Mouse (Mus musculus) embryonic facial prominence, embryonic 14.5 days (tissue): ENCODE measurements around the gene Dffa. TPM values are rescaled to one million over a fixed set of nuclear protein-coding genes. Genes with fewer than 3 reads are reported as not detected.

Experiments
- ATAC-seq: fragments of 200-750 bp; cut with Nextera tagmentation; 2 replicates; pipeline ENCODE4 v1.8.0; 2017; ENCODE audit warnings: low read depth, moderate number of reproducible peaks, moderate TSS enrichment
- DNase-seq: peaks from one replicate; pipeline ENCODE4 v3.0.0-alpha.2; 2015; ENCODE audit warnings: low spot score
- H3K27ac ChIP-seq: fragments of 300-500 bp; sonication (generic); replicated peaks from 2 replicates; pipeline ENCODE4 v1.5.1; 2014; ENCODE audit warnings: low read depth, mild to moderate bottlenecking, low read length, moderate library complexity
- H3K27me3 ChIP-seq: fragments of 300-500 bp; sonication (generic); replicated peaks from 2 replicates; pipeline ENCODE4 v1.6.1; 2014; ENCODE audit warnings: low read length; ENCODE audit not compliant: control insufficient read depth, insufficient read depth
- H3K36me3 ChIP-seq: fragments of 300-500 bp; sonication (generic); 2 replicates; pipeline ENCODE4 v1.6.1; 2014; ENCODE audit warnings: low read length, mixed read lengths; ENCODE audit not compliant: control insufficient read depth, insufficient read depth
- H3K4me1 ChIP-seq: fragments of 300-500 bp; sonication (generic); 2 replicates; pipeline ENCODE4 v1.6.1; 2014; ENCODE audit warnings: antibody characterized with exemption, low read length; ENCODE audit not compliant: control insufficient read depth, insufficient read depth
- H3K4me2 ChIP-seq: fragments of 300-500 bp; sonication (generic); 2 replicates; pipeline ENCODE4 v1.6.1; 2014; ENCODE audit warnings: low read depth, mild to moderate bottlenecking, low read length, moderate library complexity, mixed read lengths
- H3K4me3 ChIP-seq: fragments of 300-500 bp; sonication (generic); 2 replicates; pipeline ENCODE4 v1.5.1; 2014; ENCODE audit warnings: low read depth, mild to moderate bottlenecking, low read length
- H3K9ac ChIP-seq: fragments of 300-500 bp; sonication (generic); 2 replicates; pipeline ENCODE4 v1.6.1; 2014; ENCODE audit warnings: low read depth, mild to moderate bottlenecking, low read length, moderate library complexity, mixed read lengths
- H3K9me3 ChIP-seq: fragments of 300-500 bp; sonication (generic); 2 replicates; pipeline ENCODE4 v1.6.1; 2016; ENCODE audit warnings: low read length; ENCODE audit not compliant: control insufficient read depth
- WGBS: fragments of 180-500 bp; shearing (Covaris S2); extraction: QIAGEN DNeasy Blood & Tissue Kit; methylation state at CpG from one replicate; pipeline ENCODE4 v1.1.7; 2014; 5-methylcytosine and 5-hydroxymethylcytosine counted together
- polyA plus RNA-seq: library from polyadenylated mRNA; unstranded; fragments of >200 nt; fragmentation: Nextera tagmentation; extraction: Ambion mirVana; gene quantifications from 2 replicates; pipeline ENCODE4 v1.2.1, GENCODE M21; 2014

The Dffa gene
- polyA plus RNA-seq = 22.9 and 24.3 TPM in 2 replicates

DNA sequence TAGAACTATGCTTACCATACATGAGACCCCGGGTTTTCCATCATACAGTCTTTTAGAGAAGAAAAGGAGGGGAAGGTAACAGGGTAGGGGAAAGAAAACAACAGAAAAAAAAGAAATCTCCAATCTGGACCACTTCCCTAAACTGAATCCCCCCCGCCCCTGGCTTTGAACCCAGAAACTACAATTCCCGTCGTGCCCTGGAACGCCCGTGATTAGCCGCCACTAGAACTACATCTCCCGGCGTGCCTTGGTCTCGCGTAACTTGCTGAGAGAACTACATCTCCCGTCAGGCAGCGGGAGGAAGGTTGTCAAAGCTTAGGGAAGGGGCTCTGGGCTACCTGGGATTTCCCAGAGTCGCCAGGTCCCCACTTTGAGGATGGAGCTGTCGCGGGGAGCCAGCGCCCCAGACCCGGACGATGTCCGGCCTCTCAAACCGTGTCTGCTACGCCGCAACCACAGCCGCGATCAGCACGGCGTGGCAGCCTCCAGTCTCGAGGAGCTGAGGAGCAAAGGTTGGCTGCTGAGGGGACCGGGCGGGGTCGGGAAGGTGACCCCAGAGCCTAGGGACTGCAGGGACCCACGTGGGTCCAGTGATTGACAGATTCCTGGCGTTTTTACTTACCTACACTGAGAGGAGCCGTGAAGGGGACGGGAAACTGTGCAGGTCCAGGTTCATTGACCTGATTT, at the start of gene Dffa:
Gene Dffa, plus strand, starts transcription at position 272 of the 687 bp plus-strand sequence.
- H3K4me3 ChIP-seq = peak within 1 kb of the TSS; percentile 87
- peaks cover 6% of the 10 kb centered on the region for H3K4me1 ChIP-seq
- H3K27me3 ChIP-seq = no peaks in the 10 kb centered on the region
- peak; percentile 87 for ATAC-seq
- WGBS = 1% methylated on average over 29 of the region's 35 CpGs
- H3K4me2 ChIP-seq = peak within 1 kb of the TSS; percentile 93
- peaks cover 14% of the 10 kb centered on the region; the same call in 1 of the 2 replicates for H3K36me3 ChIP-seq
- DNase-seq = peak; percentile 97
- peak within 1 kb of the TSS; percentile 87 for H3K9ac ChIP-seq
- no peaks in the 10 kb centered on the region for H3K9me3 ChIP-seq
- no peak within 1 kb of the TSS for H3K27ac ChIP-seq

DNA sequence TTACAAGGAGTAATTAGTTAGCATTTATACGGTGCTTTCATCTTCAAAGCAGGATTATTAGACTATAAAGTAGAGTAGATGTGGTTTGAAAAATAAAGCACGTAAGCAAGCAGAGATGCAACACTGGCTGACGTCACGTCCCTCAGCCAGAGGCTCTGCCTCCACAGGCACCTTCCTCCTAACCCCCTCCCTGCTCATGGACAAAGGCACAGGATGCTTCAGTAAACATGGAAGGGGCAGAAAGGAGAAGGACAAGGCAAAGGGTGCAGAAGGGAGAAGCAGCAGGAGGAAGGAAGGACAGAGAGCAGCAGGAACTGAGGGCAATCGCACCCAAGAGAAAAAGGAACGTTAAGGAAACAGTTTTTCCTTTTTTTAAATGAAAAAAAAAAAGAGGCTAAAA, 48.1 kb upstream of the Dffa start:
- Histone ChIP-seq H3K9ac (no peak overlapping the region), H3K4me1 (peaks cover 20% of the 10 kb centered on the region), H3K9me3 (no peaks in the 10 kb centered on the region), H3K27me3 (no peaks in the 10 kb centered on the region), H3K36me3 (no peaks in the 10 kb centered on the region), H3K27ac (no peak overlapping the region), H3K4me3 (no peak overlapping the region), H3K4me2 (no peak overlapping the region)
- 63% methylated on average over 6 of the region's 6 CpGs for WGBS
- ATAC-seq (no peak), DNase-seq (no peak)

DNA sequence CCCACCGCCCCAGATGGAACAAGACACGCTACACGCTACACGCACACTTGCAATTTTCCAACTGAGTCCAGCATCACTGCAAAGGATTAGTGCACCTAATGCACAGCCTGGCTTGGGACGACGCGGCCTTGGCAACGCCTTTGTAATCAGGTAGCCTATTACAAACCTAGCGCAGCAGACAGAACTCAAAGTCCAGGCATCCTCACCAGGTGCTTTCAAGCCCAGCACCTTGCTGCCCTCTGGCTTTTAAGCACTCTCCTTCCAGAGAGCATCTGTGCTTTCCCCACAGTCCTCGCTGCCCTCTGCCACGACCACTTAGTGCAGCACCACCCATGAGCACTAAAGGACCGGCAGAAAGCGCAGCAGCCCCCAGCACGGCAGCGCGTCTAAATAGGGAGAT, 47.0 kb upstream of the Dffa start:
- no peaks in the 10 kb centered on the region for H3K36me3 ChIP-seq
- ATAC-seq = no peak
- H3K9ac ChIP-seq = no peak overlapping the region
- no peak overlapping the region for H3K4me2 ChIP-seq
- DNase-seq = no peak
- H3K4me1 ChIP-seq = peaks cover 27% of the 10 kb centered on the region
- 67% methylated on average over 16 of the region's 16 CpGs for WGBS
- no peak overlapping the region for H3K27ac ChIP-seq
- H3K27me3 ChIP-seq = no peaks in the 10 kb centered on the region
- H3K9me3 ChIP-seq = no peaks in the 10 kb centered on the region
- no peak overlapping the region for H3K4me3 ChIP-seq

DNA sequence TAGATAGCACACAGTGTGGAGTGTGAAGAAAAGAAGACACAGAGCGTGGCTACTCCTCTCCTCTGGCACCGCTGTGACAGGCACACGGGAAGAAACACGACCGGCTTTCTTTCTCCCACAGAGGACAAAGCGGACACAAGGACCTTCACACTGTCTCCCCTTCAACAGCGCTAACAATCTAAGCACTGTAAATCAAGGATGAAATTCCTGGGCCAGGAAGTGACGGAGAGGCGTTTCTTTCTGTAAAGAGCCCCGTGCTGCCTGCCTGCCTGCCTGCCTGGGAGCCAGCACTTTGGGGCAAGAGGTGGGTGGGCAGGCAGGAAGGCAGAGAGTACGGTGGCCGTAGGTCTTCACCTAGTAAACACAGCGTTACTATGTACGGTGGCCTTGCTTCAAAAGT, 46.5 kb upstream of the Dffa start:
- H3K4me3 ChIP-seq = no peak overlapping the region
- no peaks in the 10 kb centered on the region for H3K27me3 ChIP-seq
- no peak overlapping the region for H3K4me2 ChIP-seq
- DNase-seq (no peak), ATAC-seq (no peak)
- WGBS = 44% methylated on average over 14 of the region's 14 CpGs
- no peaks in the 10 kb centered on the region for H3K9me3 ChIP-seq
- no peaks in the 10 kb centered on the region for H3K36me3 ChIP-seq
- peaks cover 27% of the 10 kb centered on the region for H3K4me1 ChIP-seq
- H3K27ac ChIP-seq = peak overlapping the region; percentile 58; the same call in 1 of the 2 replicates
- 0 out of 2 replicates have a peak overlapping the region, but pooled peaks have one; percentile 40 for H3K9ac ChIP-seq

DNA sequence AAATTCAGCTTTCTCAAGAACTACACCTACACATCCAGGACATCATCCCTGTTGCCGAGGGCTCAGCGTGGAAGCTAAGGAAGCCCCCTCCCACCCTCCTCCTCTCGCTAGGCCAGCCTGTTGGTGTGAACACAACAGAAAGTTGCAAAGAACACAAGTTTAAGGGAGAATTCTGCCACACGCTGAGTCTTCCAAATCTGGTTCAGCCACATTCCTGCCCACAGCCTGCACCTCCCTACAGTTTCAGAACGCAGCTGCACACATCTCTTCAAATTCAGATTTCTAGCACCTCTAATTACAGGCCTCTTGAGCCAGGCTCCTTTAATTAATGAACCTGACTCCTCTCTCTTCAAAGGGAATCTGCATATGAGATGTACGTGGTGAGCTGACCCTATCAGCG, 45.6 kb upstream of the Dffa start:
- no peak overlapping the region; the same call in 1 of the 2 replicates for H3K4me2 ChIP-seq
- 59% methylated on average over 7 of the region's 7 CpGs for WGBS

DNA sequence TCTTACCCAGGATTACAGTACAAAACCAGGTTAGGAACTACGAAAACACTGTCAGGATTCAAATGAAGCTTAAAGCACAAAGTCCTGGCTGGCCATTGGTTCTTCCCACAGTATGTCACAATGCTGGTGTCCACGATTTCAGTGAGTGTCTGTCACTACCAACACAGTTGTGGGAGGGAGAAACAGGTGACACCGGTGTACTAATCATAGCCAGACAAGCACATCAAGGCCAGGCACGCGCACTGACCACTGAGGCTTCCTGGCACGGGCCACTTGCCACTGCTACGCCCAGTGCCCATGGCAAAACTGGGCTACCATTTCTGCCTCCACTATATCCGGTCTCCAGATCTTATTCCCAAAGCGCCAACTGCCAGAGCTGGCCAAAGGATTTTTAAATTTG, 44.2 kb upstream of the Dffa start:
- Histone ChIP-seq H3K9me3 (no peaks in the 10 kb centered on the region), H3K4me3 (no peak overlapping the region), H3K36me3 (no peaks in the 10 kb centered on the region), H3K9ac (no peak overlapping the region), H3K27ac (no peak overlapping the region), H3K4me1 (peaks cover 33% of the 10 kb centered on the region), H3K27me3 (no peaks in the 10 kb centered on the region), H3K4me2 (no peak overlapping the region)
- ATAC-seq (no peak), DNase-seq (no peak)
- 82% methylated on average over 9 of the region's 9 CpGs for WGBS

More for the DNA sequence above, 45.6 kb upstream of the Dffa start:
- no peak overlapping the region; the same call in 1 of the 2 replicates for H3K9ac ChIP-seq
- DNase-seq = peak; percentile 75
- peak; percentile 53 for ATAC-seq
- peak overlapping the region; percentile 58; the same call in 1 of the 2 replicates for H3K27ac ChIP-seq
- peaks cover 33% of the 10 kb centered on the region for H3K4me1 ChIP-seq
- H3K4me3 ChIP-seq = no peak overlapping the region
- H3K36me3 ChIP-seq = no peaks in the 10 kb centered on the region
- H3K9me3 ChIP-seq = no peaks in the 10 kb centered on the region
- H3K27me3 ChIP-seq = no peaks in the 10 kb centered on the region

DNA sequence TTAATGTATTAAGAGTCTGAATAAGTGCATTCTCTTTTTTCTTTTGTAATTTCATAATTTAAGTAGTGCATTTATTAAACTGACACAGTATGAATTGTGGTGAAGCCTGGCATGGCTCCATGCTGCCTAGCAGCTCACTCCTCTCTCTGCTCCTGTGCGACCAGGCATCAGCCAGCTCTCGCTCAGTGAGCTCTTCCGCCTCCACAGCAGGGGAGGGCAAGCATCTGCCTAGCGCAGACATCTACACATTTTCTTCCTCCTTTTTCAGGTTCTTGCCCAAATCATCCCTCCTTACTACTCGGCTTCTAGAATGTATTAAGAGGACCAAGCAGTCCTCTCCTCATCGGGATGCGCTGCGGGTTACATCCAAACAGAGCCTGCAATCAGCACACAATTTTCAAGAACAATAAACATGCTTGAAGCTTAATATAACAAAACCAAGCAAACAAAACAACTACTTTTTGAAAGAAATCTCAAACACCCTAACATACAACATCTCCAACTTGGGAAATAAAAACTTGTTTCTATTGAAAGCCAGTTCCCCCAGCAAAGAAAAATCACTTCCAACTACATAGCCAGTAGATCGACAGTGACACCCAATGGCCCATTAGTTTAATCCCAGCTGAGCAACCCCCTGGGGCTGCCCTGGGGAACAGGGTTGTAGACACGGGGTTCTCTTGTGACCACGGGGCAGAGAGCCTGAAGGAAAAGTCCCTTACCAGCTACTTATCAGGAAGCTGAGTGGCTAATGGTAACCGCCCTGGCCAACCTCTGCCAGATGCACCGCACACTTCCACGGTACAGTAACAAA, 43.1 kb upstream of the Dffa start:
- 42% methylated on average over 14 of the region's 14 CpGs for WGBS
- Histone ChIP-seq H3K27ac (no peak overlapping the region), H3K36me3 (no peaks in the 10 kb centered on the region), H3K9me3 (no peaks in the 10 kb centered on the region), H3K4me3 (no peak overlapping the region), H3K4me2 (no peak overlapping the region), H3K27me3 (no peaks in the 10 kb centered on the region), H3K9ac (no peak overlapping the region), H3K4me1 (peaks cover 33% of the 10 kb centered on the region)
- no peak for ATAC-seq
- DNase-seq = no peak

DNA sequence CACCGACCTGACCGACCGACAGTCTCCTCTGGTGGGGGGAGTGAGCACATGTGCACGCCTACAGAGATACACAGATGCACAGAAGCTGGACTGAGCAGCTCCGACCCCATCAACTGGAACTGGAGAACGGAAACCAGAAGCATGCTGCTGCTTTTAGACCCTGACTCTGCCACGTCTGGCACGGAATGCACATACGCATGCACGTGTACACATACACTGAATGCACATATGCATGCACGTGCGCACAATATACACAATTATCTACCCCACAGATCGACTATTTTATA, 42.6 kb upstream of the Dffa start:
- no peak for ATAC-seq
- H3K4me3 ChIP-seq = no peak overlapping the region
- H3K9ac ChIP-seq = no peak overlapping the region
- H3K36me3 ChIP-seq = no peaks in the 10 kb centered on the region
- DNase-seq = no peak
- no peak overlapping the region for H3K27ac ChIP-seq
- peaks cover 33% of the 10 kb centered on the region for H3K4me1 ChIP-seq
- no peaks in the 10 kb centered on the region for H3K9me3 ChIP-seq
- no peaks in the 10 kb centered on the region for H3K27me3 ChIP-seq
- no peak overlapping the region for H3K4me2 ChIP-seq
- WGBS = 62% methylated on average over 13 of the region's 13 CpGs
